Mouse (Mus musculus): ENCODE data around the gene Chaf1a.

Gene Chaf1a

DNA sequence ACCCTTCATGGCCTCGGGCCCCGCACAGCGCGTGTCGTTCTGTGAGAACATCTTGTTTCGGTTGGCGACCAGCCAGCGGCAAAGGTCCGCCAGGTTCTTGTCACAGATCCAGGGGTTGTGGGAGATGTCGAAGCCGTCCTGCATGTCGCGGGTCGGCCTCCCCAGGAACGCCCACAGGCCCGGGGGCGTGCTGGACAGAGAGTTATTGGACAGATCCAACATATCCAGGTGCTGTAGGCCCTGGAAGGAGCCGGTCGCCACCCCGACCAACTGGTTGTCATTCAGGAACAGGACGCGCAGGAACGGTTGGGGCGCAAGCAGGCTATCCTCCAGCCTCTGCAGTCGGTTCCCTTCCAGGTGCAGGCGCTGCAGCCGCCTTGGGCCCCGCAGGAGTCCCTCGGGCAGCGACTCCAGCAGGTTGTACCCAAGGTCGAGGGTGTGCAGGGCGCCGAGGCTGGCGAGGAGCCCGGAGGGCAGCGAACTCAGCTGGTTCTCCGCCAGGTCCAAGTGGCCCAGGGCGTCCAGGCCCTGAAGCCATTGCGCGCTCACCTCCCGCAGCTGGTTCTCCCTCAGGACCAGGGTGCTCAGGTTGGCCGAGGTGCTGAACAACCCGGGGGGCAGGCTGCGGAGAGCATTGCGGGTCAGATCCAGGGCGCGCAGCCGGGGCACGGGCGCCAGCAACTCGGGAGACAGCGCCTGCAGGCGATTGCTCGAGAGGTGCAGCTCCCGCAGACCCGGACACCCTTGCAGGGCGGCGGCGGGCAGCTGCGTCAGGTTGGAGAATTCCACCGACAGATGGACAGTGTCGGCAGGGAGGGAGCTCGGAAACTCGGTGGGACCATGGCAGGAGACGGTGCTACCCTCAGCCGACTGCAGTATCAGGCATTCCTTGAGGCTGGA is 80.0 kb downstream of the Chaf1a start:
- DNase-seq: peak; percentile 85

GRCm38 (mm10) chr17:56121826-56122225 is 81.6 kb downstream of the Chaf1a start, which contains the start of gene Lrg1:
Gene Lrg1 (minus strand): TSS chr17:56122001.
- DNase-seq: no peak

Measured in kidney, adult 18-20 months (tissue).